ENCODE assay signal across 24 mouse cellular contexts in genomic region chr11:100330235-100330634, GRCm38 (mm10). TPM values are rescaled to one million over a fixed set of nuclear protein-coding genes. Genes with fewer than 3 reads are reported as not detected.
DNase-seq lines count a peak whose midpoint lies in the region; ATAC-seq and TF ChIP-seq lines count a peak whose summit lies in the region.
"Had no signal": no experiment of that assay in that cellular context is flagged by ENCODE, and none has a peak within 500 bp of the region (broad histone marks: within the 10 kb centered on the region; RNA-seq: fewer than 3 reads in every experiment).

No protein-coding gene starts in this region.

- peaks cover 16% of the 10 kb centered on the region for H3K4me1 ChIP-seq in forebrain, embryonic 14.5 days (ENCODE audit: control insufficient read depth, insufficient read depth, low read length)
- H3K4me1 ChIP-seq in forebrain, postnatal 0 days (ENCODE audit: insufficient read depth), result peaks cover 12% of the 10 kb centered on the region; the same call in 1 of the 2 replicates
- peaks cover 43% of the 10 kb centered on the region for H3K4me1 ChIP-seq in midbrain, embryonic 13.5 days (replicated peaks)
- peaks cover 31% of the 10 kb centered on the region for H3K4me1 ChIP-seq in midbrain, embryonic 14.5 days (ENCODE audit: control insufficient read depth, insufficient read depth, low read length)
- peaks cover 43% of the 10 kb centered on the region for H3K4me1 ChIP-seq in neural tube, embryonic 15.5 days

- no peaks in the 10 kb centered on the region for H3K36me3 ChIP-seq in forebrain, embryonic 14.5 days (ENCODE audit: control insufficient read depth, insufficient read depth, low read length)
- no peaks in the 10 kb centered on the region for H3K36me3 ChIP-seq in forebrain, postnatal 0 days (ENCODE audit: insufficient read depth)
- H3K36me3 ChIP-seq in midbrain, embryonic 13.5 days, result no peaks in the 10 kb centered on the region
- H3K36me3 ChIP-seq in midbrain, embryonic 14.5 days (ENCODE audit: control insufficient read depth, insufficient read depth, low read length), result no peaks in the 10 kb centered on the region
- H3K36me3 ChIP-seq in neural tube, embryonic 15.5 days, result no peaks in the 10 kb centered on the region
- H3K36me3 ChIP-seq: midbrain, embryonic 12.5 days had no signal

- peak overlapping the region; percentile 7; the same call in 1 of the 2 replicates for H3K9ac ChIP-seq in forebrain, embryonic 14.5 days (ENCODE audit: low read length)
- H3K9ac ChIP-seq in forebrain, postnatal 0 days, result no peak overlapping the region
- H3K9ac ChIP-seq in midbrain, embryonic 13.5 days (replicated peaks), result 0 out of 2 replicates have a peak overlapping the region, but pooled peaks have one; percentile 14
- no peak overlapping the region for H3K9ac ChIP-seq in midbrain, embryonic 14.5 days (replicated peaks; ENCODE audit: low read length)
- no peak overlapping the region for H3K9ac ChIP-seq in neural tube, embryonic 15.5 days (replicated peaks)
- H3K9ac ChIP-seq: lung, embryonic 14.5 days; midbrain, embryonic 12.5 days had no signal

- H3K4me2 ChIP-seq in forebrain, embryonic 14.5 days (ENCODE audit: low read length), result no peak overlapping the region
- H3K4me2 ChIP-seq in forebrain, postnatal 0 days (ENCODE audit: low read depth), result no peak overlapping the region
- H3K4me2 ChIP-seq in midbrain, embryonic 13.5 days (replicated peaks), result no peak overlapping the region
- no peak overlapping the region for H3K4me2 ChIP-seq in midbrain, embryonic 14.5 days (ENCODE audit: low read length)
- H3K4me2 ChIP-seq in neural tube, embryonic 15.5 days, result no peak overlapping the region
- H3K4me2 ChIP-seq: lung, embryonic 14.5 days; midbrain, embryonic 12.5 days had no signal

- peak; percentile 41 for DNase-seq in forebrain, embryonic 14.5 days (ENCODE audit: low spot score)
- no peak for DNase-seq in forebrain, postnatal 0 days
- DNase-seq in midbrain, embryonic 14.5 days, result no peak
- DNase-seq in Muller cell, postnatal 12 days (ENCODE audit: inconsistent ontology term), result peak; percentile 70
- DNase-seq in thymus, postnatal 4 days, result no peak
- DNase-seq in cerebellum, postnatal 10 days, result no peak
- DNase-seq: adrenal gland, postnatal 36 days; cerebellum, postnatal 25 days; gastrocnemius, postnatal 25 days; heart, postnatal 10 days; kidney, adult 9 months; layer of hippocampus, postnatal 36 days; liver; right cerebral cortex, postnatal 4 days had no signal

- no peak for ATAC-seq in forebrain, embryonic 14.5 days
- no peak for ATAC-seq in forebrain, postnatal 0 days
- no peak for ATAC-seq in midbrain, embryonic 13.5 days
- no peak for ATAC-seq in midbrain, embryonic 14.5 days (ENCODE audit: low FRiP score, low TSS enrichment)
- ATAC-seq in neural tube, embryonic 15.5 days (ENCODE audit: low FRiP score), result no peak

- no peak for TF ChIP-seq CTCF in forebrain, postnatal 0 days (IDR thresholded peaks at IDR 0.05; ENCODE audit: low read depth)

- no peak overlapping the region for H3K4me3 ChIP-seq in forebrain, embryonic 14.5 days (ENCODE audit: low read depth, low read length)
- no peak overlapping the region for H3K4me3 ChIP-seq in forebrain, postnatal 0 days (ENCODE audit: low read depth, low read length)
- H3K4me3 ChIP-seq in midbrain, embryonic 13.5 days (replicated peaks), result no peak overlapping the region
- H3K4me3 ChIP-seq in midbrain, embryonic 14.5 days (replicated peaks; ENCODE audit: low read depth, low read length), result no peak overlapping the region
- no peak overlapping the region for H3K4me3 ChIP-seq in neural tube, embryonic 15.5 days (replicated peaks)
- H3K4me3 ChIP-seq: midbrain, embryonic 12.5 days had no signal

- WGBS in forebrain, embryonic 14.5 days, result 44% methylated on average over 16 of the region's 16 CpGs
- WGBS in forebrain, postnatal 0 days, result 24% methylated on average over 16 of the region's 16 CpGs
- WGBS in midbrain, embryonic 13.5 days, result 66% methylated on average over 16 of the region's 16 CpGs
- 56% methylated on average over 16 of the region's 16 CpGs for WGBS in midbrain, embryonic 14.5 days
- WGBS in neural tube, embryonic 15.5 days, result 34% methylated on average over 16 of the region's 16 CpGs

- H3K27me3 ChIP-seq in forebrain, embryonic 14.5 days (replicated peaks; ENCODE audit: control insufficient read depth, insufficient read depth, low read length), result no peaks in the 10 kb centered on the region
- H3K27me3 ChIP-seq in forebrain, postnatal 0 days (ENCODE audit: insufficient read depth, low read length), result no peaks in the 10 kb centered on the region
- H3K27me3 ChIP-seq in midbrain, embryonic 13.5 days, result no peaks in the 10 kb centered on the region
- no peaks in the 10 kb centered on the region for H3K27me3 ChIP-seq in midbrain, embryonic 14.5 days (ENCODE audit: control insufficient read depth, insufficient read depth, low read length)
- no peaks in the 10 kb centered on the region for H3K27me3 ChIP-seq in neural tube, embryonic 15.5 days (replicated peaks)
- H3K27me3 ChIP-seq: midbrain, embryonic 12.5 days had no signal

- no peak overlapping the region; the same call in 1 of the 2 replicates for H3K27ac ChIP-seq in forebrain, embryonic 14.5 days (ENCODE audit: low read depth, low read length)
- H3K27ac ChIP-seq in forebrain, postnatal 0 days (ENCODE audit: low read depth, low read length), result no peak overlapping the region
- no peak overlapping the region for H3K27ac ChIP-seq in midbrain, embryonic 13.5 days
- H3K27ac ChIP-seq in midbrain, embryonic 14.5 days (replicated peaks; ENCODE audit: low read depth, low read length), result no peak overlapping the region
- 0 out of 2 replicates have a peak overlapping the region, but pooled peaks have one; percentile 33 for H3K27ac ChIP-seq in neural tube, embryonic 15.5 days (replicated peaks)
- H3K27ac ChIP-seq: macrophage; midbrain, embryonic 12.5 days had no signal

- no peaks in the 10 kb centered on the region for H3K9me3 ChIP-seq in forebrain, embryonic 14.5 days (replicated peaks; ENCODE audit: control insufficient read depth, low read length)
- no peaks in the 10 kb centered on the region for H3K9me3 ChIP-seq in forebrain, postnatal 0 days (ENCODE audit: low read length)
- no peaks in the 10 kb centered on the region for H3K9me3 ChIP-seq in midbrain, embryonic 13.5 days
- no peaks in the 10 kb centered on the region for H3K9me3 ChIP-seq in midbrain, embryonic 14.5 days (ENCODE audit: control insufficient read depth, low read length)
- H3K9me3 ChIP-seq in neural tube, embryonic 15.5 days (replicated peaks), result no peaks in the 10 kb centered on the region
- H3K9me3 ChIP-seq: midbrain, embryonic 12.5 days had no signal

RNA-seq across cellular contexts. Expression of gene Gast, which starts 4.0 kb away (rescaled TPM):
- polyA plus RNA-seq in forebrain, embryonic 14.5 days (2014; fragmentation: Nextera tagmentation; extraction: Ambion mirVana), result 0.43 and 0.93 TPM in 2 replicates
- total RNA-seq in forebrain, postnatal 0 days (2014; rRNA removed), result not detected in 2 replicates
- 0.48 and 0.51 TPM in 2 replicates for polyA plus RNA-seq in forebrain, postnatal 0 days (2015; fragmentation: Nextera tagmentation; extraction: Ambion mirVana)
- 1.2 and 2.5 TPM in 2 replicates for polyA plus RNA-seq in midbrain, embryonic 13.5 days (2015; fragmentation: Nextera tagmentation; extraction: Ambion mirVana)
- 0.93 and 1.3 TPM in 2 replicates for polyA plus RNA-seq in midbrain, embryonic 14.5 days (2014; fragmentation: Nextera tagmentation; extraction: Ambion mirVana)
- polyA plus RNA-seq in neural tube, embryonic 15.5 days (2015; fragmentation: Nextera tagmentation; extraction: Ambion mirVana), result 0.75 TPM in 1 of 2 replicates, not detected in the other
- total RNA-seq: adrenal gland, postnatal 36 days; CH12.LX; gastrocnemius, postnatal 25 days; heart, postnatal 10 days; layer of hippocampus, postnatal 36 days; left cerebral cortex, postnatal 36 days had no signal
- polyA plus RNA-seq: frontal cortex, adult 2 months; large intestine, adult 2 months; lung, embryonic 14.5 days; macrophage; neural tube, embryonic 11.5 days had no signal

RNA-seq across cellular contexts. Expression of gene Eif1, which starts 10.6 kb away (rescaled TPM):
- polyA plus RNA-seq in forebrain, embryonic 14.5 days (2014; fragmentation: Nextera tagmentation; extraction: Ambion mirVana), result 1,289 and 1,493 TPM in 2 replicates
- 105 and 115 TPM in 2 replicates for total RNA-seq in forebrain, postnatal 0 days (2014; rRNA removed)
- polyA plus RNA-seq in forebrain, postnatal 0 days (2015; fragmentation: Nextera tagmentation; extraction: Ambion mirVana), result 1,342 and 1,370 TPM in 2 replicates
- 1,443 and 1,564 TPM in 2 replicates for polyA plus RNA-seq in midbrain, embryonic 13.5 days (2015; fragmentation: Nextera tagmentation; extraction: Ambion mirVana)
- polyA plus RNA-seq in midbrain, embryonic 14.5 days (2014; fragmentation: Nextera tagmentation; extraction: Ambion mirVana), result 1,318 and 1,476 TPM in 2 replicates
- polyA plus RNA-seq in neural tube, embryonic 15.5 days (2015; fragmentation: Nextera tagmentation; extraction: Ambion mirVana), result 1,270 and 1,336 TPM in 2 replicates

RNA-seq across cellular contexts. Expression of gene Hap1, which starts 25.7 kb away (rescaled TPM):
- 55.1 and 81.9 TPM in 2 replicates for polyA plus RNA-seq in forebrain, embryonic 14.5 days (2014; fragmentation: Nextera tagmentation; extraction: Ambion mirVana)
- 274 and 518 TPM in 2 replicates for total RNA-seq in forebrain, postnatal 0 days (2014; rRNA removed)
- polyA plus RNA-seq in forebrain, postnatal 0 days (2015; fragmentation: Nextera tagmentation; extraction: Ambion mirVana), result 131 and 237 TPM in 2 replicates
- polyA plus RNA-seq in midbrain, embryonic 13.5 days (2015; fragmentation: Nextera tagmentation; extraction: Ambion mirVana), result 137 and 168 TPM in 2 replicates
- polyA plus RNA-seq in midbrain, embryonic 14.5 days (2014; fragmentation: Nextera tagmentation; extraction: Ambion mirVana), result 108 and 170 TPM in 2 replicates
- polyA plus RNA-seq in neural tube, embryonic 15.5 days (2015; fragmentation: Nextera tagmentation; extraction: Ambion mirVana), result 233 and 264 TPM in 2 replicates
- polyA plus RNA-seq: macrophage had no signal

Comparison
In these comparisons a context has a peak if more than half of its experiments do, and no peak if none do; other contexts are left out.
1. DNase-seq: peak in forebrain, embryonic 14.5 days (single experiment) and Muller cell, postnatal 12 days (single experiment); none in forebrain, postnatal 0 days (single experiment), midbrain, embryonic 14.5 days (single experiment), thymus, postnatal 4 days (single experiment) and cerebellum, postnatal 10 days (0 of 2).
2. H3K9ac ChIP-seq: peak in forebrain, embryonic 14.5 days (single experiment) and midbrain, embryonic 13.5 days (single experiment); none in forebrain, postnatal 0 days (single experiment), midbrain, embryonic 14.5 days (single experiment) and neural tube, embryonic 15.5 days (single experiment).